Mouse (Mus musculus) forebrain, embryonic 16.5 days (tissue): ENCODE results near the gene Hrc. TPM values are rescaled to one million over a fixed set of nuclear protein-coding genes. Genes with fewer than 3 reads are reported as not detected.

Experiments used
- ATAC-seq: fragments of 200-750 bp; cut with Nextera tagmentation; 2 replicates; pipeline ENCODE4 v1.8.0; 2017; ENCODE audit warnings: mild to moderate bottlenecking, moderate library complexity
- H3K27ac ChIP-seq: fragments of 300-500 bp; sonication (generic); 2 replicates; pipeline ENCODE4 v1.5.1; 2014; ENCODE audit warnings: low read length, control low read depth
- H3K27me3 ChIP-seq: fragments of 300-500 bp; sonication (generic); replicated peaks from 2 replicates; pipeline ENCODE4 v1.6.1; 2014; ENCODE audit warnings: low read length; ENCODE audit not compliant: control insufficient read depth, insufficient read depth
- H3K36me3 ChIP-seq: fragments of 300-500 bp; sonication (generic); 2 replicates; pipeline ENCODE4 v1.6.1; 2014; ENCODE audit not compliant: control insufficient read depth, insufficient read depth
- H3K4me1 ChIP-seq: fragments of 300-500 bp; sonication (generic); replicated peaks from 2 replicates; pipeline ENCODE4 v1.6.1; 2014; ENCODE audit warnings: low read length; ENCODE audit not compliant: control insufficient read depth, insufficient read depth
- H3K4me2 ChIP-seq: fragments of 300-500 bp; sonication (generic); 2 replicates; pipeline ENCODE4 v1.6.1; 2014; ENCODE audit warnings: mild to moderate bottlenecking, low read length, control low read depth
- H3K4me3 ChIP-seq: fragments of 300-500 bp; sonication (generic); replicated peaks from 2 replicates; pipeline ENCODE4 v1.5.1; 2014; ENCODE audit warnings: mild to moderate bottlenecking, low read length, control low read depth
- H3K9ac ChIP-seq: fragments of 300-500 bp; sonication (generic); replicated peaks from 2 replicates; pipeline ENCODE4 v1.6.1; 2014; ENCODE audit warnings: low read depth, low read length, control low read depth
- H3K9me3 ChIP-seq: fragments of 300-500 bp; sonication (generic); 2 replicates; pipeline ENCODE4 v1.6.1; 2016; ENCODE audit warnings: low read length; ENCODE audit not compliant: control insufficient read depth
- WGBS: fragments of 180-500 bp; shearing (Covaris S2); extraction: QIAGEN DNeasy Blood & Tissue Kit; methylation state at CpG from one replicate; pipeline ENCODE4 v1.1.7; 2014; 5-methylcytosine and 5-hydroxymethylcytosine counted together
- polyA plus RNA-seq: library from polyadenylated mRNA; unstranded; fragments of >200 nt; fragmentation: Nextera tagmentation; extraction: Ambion mirVana; gene quantifications from 2 replicates; pipeline ENCODE4 v1.2.1, GENCODE M21; 2015

Gene Hrc
- polyA plus RNA-seq, 1 experiment from 2014 or later = not detected

DNA sequence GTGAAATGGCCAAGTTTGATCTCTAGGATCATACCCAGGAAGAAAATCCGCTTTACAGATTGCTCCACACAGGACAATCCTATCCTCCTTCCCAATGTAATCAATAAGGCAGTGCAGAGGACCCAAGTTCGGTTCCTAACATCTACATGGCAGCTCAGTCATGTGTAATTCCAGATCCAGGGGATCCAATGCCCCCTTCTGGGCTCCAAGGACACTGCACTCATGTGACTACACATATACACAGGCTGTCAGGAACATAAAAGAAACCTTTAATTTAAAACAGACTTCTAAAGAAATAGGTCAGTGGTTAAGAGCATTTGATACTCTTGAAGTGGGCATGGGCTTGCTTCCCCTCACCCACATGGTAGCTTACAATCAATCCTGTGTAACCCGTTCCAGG is 51.0 kb downstream of the Hrc start:
- ATAC-seq = no peak
- no peak overlapping the region for H3K9ac ChIP-seq

More for the DNA sequence above, 51.0 kb downstream of the Hrc start:
- Histone ChIP-seq H3K9me3 (no peaks in the 10 kb centered on the region), H3K4me3 (no peak overlapping the region), H3K4me1 (no peaks in the 10 kb centered on the region), H3K36me3 (peaks cover 70% of the 10 kb centered on the region), H3K27ac (no peak overlapping the region), H3K4me2 (no peak overlapping the region), H3K27me3 (no peaks in the 10 kb centered on the region)
- 89% methylated on average over 3 of the region's 3 CpGs for whole genome bisulfite sequencing

Other genes with a start within 250 kb of the Hrc start
- 50.8 and 66.2 TPM in 2 replicates for gene Rcn3, start 243.1 kb upstream of the Hrc start, polyA plus RNA-seq
- 17.7 and 24.4 TPM in 2 replicates for gene Fcgrt, start 231.4 kb upstream of the Hrc start, polyA plus RNA-seq
- gene Rps11, start 210.9 kb upstream of the Hrc start, polyA plus RNA-seq = 860 and 958 TPM in 2 replicates
- 722 and 741 TPM in 2 replicates for gene Rpl13a, start 206.5 kb upstream of the Hrc start, polyA plus RNA-seq
- gene Gm45713, start 199.1 kb upstream of the Hrc start, polyA plus RNA-seq = not detected in 2 replicates
- 1.1 and 1.4 TPM in 2 replicates for gene Flt3l, start 198.9 kb upstream of the Hrc start, polyA plus RNA-seq
- 84.2 and 90.2 TPM in 2 replicates for gene Pih1d1, start 181.0 kb upstream of the Hrc start, polyA plus RNA-seq
- 19.3 and 20.9 TPM in 2 replicates for gene Aldh16a1, start 180.7 kb upstream of the Hrc start, polyA plus RNA-seq
- 20.1 and 22.8 TPM in 2 replicates for gene Slc17a7, start 171.3 kb upstream of the Hrc start, polyA plus RNA-seq
- 0.51 TPM in 1 of 2 replicates, not detected in the other for gene Gfy, start 155.7 kb upstream of the Hrc start, polyA plus RNA-seq
- gene Pth2, start 154.3 kb upstream of the Hrc start, polyA plus RNA-seq = 0.63 TPM in 1 of 2 replicates, not detected in the other
- gene Ccdc155, start 130.4 kb upstream of the Hrc start, polyA plus RNA-seq = 0.58 and 0.95 TPM in 2 replicates
- gene Dkkl1, start 123.1 kb upstream of the Hrc start, polyA plus RNA-seq = 1.1 and 2.2 TPM in 2 replicates
- gene Tead2, start 119.5 kb upstream of the Hrc start, polyA plus RNA-seq = 73.1 and 79.5 TPM in 2 replicates
- gene Cd37, start 96.2 kb upstream of the Hrc start, polyA plus RNA-seq = 1.5 and 1.6 TPM in 2 replicates
- 0.30 and 0.47 TPM in 2 replicates for gene Slc6a16, start 94.2 kb upstream of the Hrc start, polyA plus RNA-seq
- gene Slc6a21, start 57.8 kb upstream of the Hrc start, polyA plus RNA-seq = not detected in 2 replicates
- gene Trpm4, start 1.5 kb upstream of the Hrc start, polyA plus RNA-seq = 8.2 and 10.1 TPM in 2 replicates
- 16.1 and 19.7 TPM in 2 replicates for gene Ppfia3, start 31.7 kb downstream of the Hrc start, polyA plus RNA-seq
- gene Lin7b, start 35.3 kb downstream of the Hrc start, polyA plus RNA-seq = 6.1 and 18.5 TPM in 2 replicates
- 206 and 215 TPM in 2 replicates for gene Snrnp70, start 60.5 kb downstream of the Hrc start, polyA plus RNA-seq
- not detected in 2 replicates for gene Kcna7, start 70.4 kb downstream of the Hrc start, polyA plus RNA-seq
- 0.10 TPM in 1 of 2 replicates, not detected in the other for gene Ntf5, start 78.4 kb downstream of the Hrc start, polyA plus RNA-seq
- 0.44 and 0.65 TPM in 2 replicates for gene Lhb, start 85.5 kb downstream of the Hrc start, polyA plus RNA-seq
- gene Gys1, start 99.6 kb downstream of the Hrc start, polyA plus RNA-seq = 19.9 and 21.6 TPM in 2 replicates
- 137 and 147 TPM in 2 replicates for gene Ruvbl2, start 102.8 kb downstream of the Hrc start, polyA plus RNA-seq
- 5,701 and 5,899 TPM in 2 replicates for gene Ftl1, start 124.6 kb downstream of the Hrc start, polyA plus RNA-seq
- gene Bax, start 131.6 kb downstream of the Hrc start, polyA plus RNA-seq = 225 and 257 TPM in 2 replicates
- gene Tulp2, start 146.6 kb downstream of the Hrc start, polyA plus RNA-seq = 0.12 TPM in 1 of 2 replicates, not detected in the other
- not detected in 2 replicates for gene Gm45808, start 151.5 kb downstream of the Hrc start, polyA plus RNA-seq
- 2.2 and 3.0 TPM in 2 replicates for gene Dhdh, start 153.5 kb downstream of the Hrc start, polyA plus RNA-seq
- gene Nucb1, start 175.1 kb downstream of the Hrc start, polyA plus RNA-seq = 106 and 107 TPM in 2 replicates
- gene Ppp1r15a, start 191.0 kb downstream of the Hrc start, polyA plus RNA-seq = 14.4 and 16.4 TPM in 2 replicates
- gene Plekha4, start 191.0 kb downstream of the Hrc start, polyA plus RNA-seq = 0.57 and 0.81 TPM in 2 replicates
- gene Hsd17b14, start 219.6 kb downstream of the Hrc start, polyA plus RNA-seq = not detected in 2 replicates
- gene Bcat2, start 234.9 kb downstream of the Hrc start, polyA plus RNA-seq = 24.2 and 24.5 TPM in 2 replicates